Mouse (Mus musculus) embryo, embryonic 9.5 days (tissue): ENCODE measurements around the gene Btd.
"Not testable (repeated sequence)": the region's sequence is repeated elsewhere in the genome, so short reads cannot be mapped to it uniquely, and the experiment has no call there.

Source experiments
- DNase-seq: peaks from one replicate; pipeline ENCODE4 v3.0.0-alpha.2; 2017; ENCODE audit errors: extremely low spot score

The Btd gene

GRCm38 (mm10) chr14:31640890-31641505 lies at the start of gene Btd, which contains the start of gene Hacl1:
Btd (plus strand) TSS chr14:31641028.
Hacl1 (minus strand) TSS chr14:31641286.
- peak; percentile 93 for DNase-seq

GRCm38 (mm10) chr14:31591243-31591642 lies 49.6 kb upstream of the Btd start, which contains the start of gene Colq:
Colq (minus strand) TSS chr14:31591343.
- DNase-seq, result no peak

GRCm38 (mm10) chr14:31593036-31593435 lies 47.8 kb upstream of the Btd start:
- DNase-seq, result no peak

GRCm38 (mm10) chr14:31594693-31595092 lies 46.1 kb upstream of the Btd start:
- no peak for DNase-seq

- DNase-seq, result no peak
Measured at GRCm38 (mm10) chr14:31596408-31596807, 44.4 kb upstream of the Btd start.

- no peak for DNase-seq
Measured at GRCm38 (mm10) chr14:31597446-31597845, 43.4 kb upstream of the Btd start.

- no peak for DNase-seq
Measured at GRCm38 (mm10) chr14:31601908-31602615, 38.8 kb upstream of the Btd start.

GRCm38 (mm10) chr14:31602616-31602979 lies 38.2 kb upstream of the Btd start:
- DNase-seq, result not testable (repeated sequence)

- peak; percentile 7 for DNase-seq
Measured at GRCm38 (mm10) chr14:31604916-31605315, 35.9 kb upstream of the Btd start.

GRCm38 (mm10) chr14:31605514-31605913 lies 35.3 kb upstream of the Btd start:
- no peak for DNase-seq

- no peak for DNase-seq
Measured at GRCm38 (mm10) chr14:31611986-31612385, 28.8 kb upstream of the Btd start.

- no peak for DNase-seq
Measured at GRCm38 (mm10) chr14:31613671-31614070, 27.2 kb upstream of the Btd start.

- DNase-seq, result no peak
Measured at GRCm38 (mm10) chr14:31617204-31617603, 23.6 kb upstream of the Btd start.

- DNase-seq, result no peak
Measured at GRCm38 (mm10) chr14:31617997-31618396, 22.8 kb upstream of the Btd start.

- DNase-seq, result no peak
Measured at GRCm38 (mm10) chr14:31620591-31621223, 20.1 kb upstream of the Btd start.

- DNase-seq, result no peak
Measured at GRCm38 (mm10) chr14:31622748-31623147, 18.1 kb upstream of the Btd start.

GRCm38 (mm10) chr14:31630677-31631076 lies 10.2 kb upstream of the Btd start:
- no peak for DNase-seq

- no peak for DNase-seq
Measured at GRCm38 (mm10) chr14:31640346-31640889, 410 bp upstream of the Btd start, which contains the start of gene Gm49387. Gm49387 (minus strand) TSS chr14:31640878.

GRCm38 (mm10) chr14:31641506-31642155 lies 803 bp downstream of the Btd start:
- no peak for DNase-seq

GRCm38 (mm10) chr14:31644183-31644830 lies 3.5 kb downstream of the Btd start:
- DNase-seq, result no peak

- DNase-seq, result no peak
Measured at GRCm38 (mm10) chr14:31644931-31645547, 4.2 kb downstream of the Btd start.
